Mouse (Mus musculus) kidney, adult 9 months (tissue): Measurements from ENCODE around the gene Appl1.
"Not testable (repeated sequence)": the region's sequence is repeated elsewhere in the genome, so short reads cannot be mapped to it uniquely, and the experiment has no call there.

Source experiments
- DNase-seq: peaks from one replicate; pipeline ENCODE4 v3.0.0; 2022

Gene Appl1

GRCm38 (mm10) chr14:26960518-26960917 lies 10.5 kb downstream of the Appl1 start:
- DNase-seq, result no peak

- not testable (repeated sequence) for DNase-seq
Observed at GRCm38 (mm10) chr14:26956139-26956538, 14.9 kb downstream of the Appl1 start.

GRCm38 (mm10) chr14:26935558-26935957 lies 35.5 kb downstream of the Appl1 start:
- DNase-seq, result peak; percentile 7

- peak; percentile 83 for DNase-seq
Observed at GRCm38 (mm10) chr14:26934891-26935290, 36.1 kb downstream of the Appl1 start.

- no peak for DNase-seq
Observed at GRCm38 (mm10) chr14:26923702-26924421, 47.2 kb downstream of the Appl1 start.

GRCm38 (mm10) chr14:26919310-26919709 lies 51.7 kb downstream of the Appl1 start:
- DNase-seq, result no peak

- no peak for DNase-seq
Observed at GRCm38 (mm10) chr14:26913681-26914268, 57.3 kb downstream of the Appl1 start.

- no peak for DNase-seq
Observed at GRCm38 (mm10) chr14:26911826-26912225, 59.2 kb downstream of the Appl1 start.

GRCm38 (mm10) chr14:26911201-26911600 lies 59.8 kb downstream of the Appl1 start:
- peak; percentile 61 for DNase-seq

GRCm38 (mm10) chr14:26910461-26910860 lies 60.6 kb downstream of the Appl1 start:
- DNase-seq, result not testable (repeated sequence)

- DNase-seq, result no peak
Observed at GRCm38 (mm10) chr14:26907401-26907800, 63.6 kb downstream of the Appl1 start.

GRCm38 (mm10) chr14:26900893-26901292 lies 70.1 kb downstream of the Appl1 start:
- no peak for DNase-seq

- DNase-seq, result no peak
Observed at GRCm38 (mm10) chr14:26899490-26899889, 71.5 kb downstream of the Appl1 start.

- DNase-seq, result no peak
Observed at GRCm38 (mm10) chr14:26894392-26894791, 76.6 kb downstream of the Appl1 start, which contains the start of gene Asb14. Gene Asb14, plus strand, starts transcription at chr14:26894557.

GRCm38 (mm10) chr14:26890777-26891176 lies 80.3 kb downstream of the Appl1 start:
- DNase-seq, result no peak

- peak; percentile 33 for DNase-seq
Observed at GRCm38 (mm10) chr14:26887244-26887643, 83.8 kb downstream of the Appl1 start.

GRCm38 (mm10) chr14:26881700-26882099 lies 89.3 kb downstream of the Appl1 start:
- no peak for DNase-seq

- no peak for DNase-seq
Observed at GRCm38 (mm10) chr14:26879976-26880375, 91.1 kb downstream of the Appl1 start.

GRCm38 (mm10) chr14:26878756-26879155 lies 92.3 kb downstream of the Appl1 start:
- no peak for DNase-seq
